Mouse (Mus musculus): Measurements from ENCODE around the gene Armc12.

DNA sequence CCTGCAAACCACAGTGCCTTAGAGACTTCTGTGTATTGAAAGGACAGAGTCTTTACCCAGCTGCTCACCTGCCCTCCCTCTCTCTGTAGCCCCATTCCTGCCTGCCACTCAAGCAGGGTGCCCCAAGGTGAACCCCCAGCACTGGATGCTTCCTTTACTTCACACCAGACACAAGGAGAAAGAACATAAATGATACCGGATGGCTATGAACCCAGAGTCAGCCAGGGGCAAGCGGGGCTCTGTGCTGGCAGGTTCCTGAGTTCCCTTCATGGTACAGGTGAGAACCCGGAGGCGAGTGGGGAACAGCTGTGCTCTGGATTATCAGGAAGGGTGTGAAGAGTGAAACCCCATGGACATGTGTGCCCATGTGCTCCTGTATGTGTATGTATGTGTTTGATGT lies 25.0 kb upstream of the Armc12 start:
- no peak for TF ChIP-seq CEBPB (IDR thresholded peaks at IDR 0.05; ENCODE audit: low read depth)
- no peak for TF ChIP-seq USF1 (IDR thresholded peaks at IDR 0.05; ENCODE audit: low read depth)
- TF ChIP-seq CTCF (IDR thresholded peaks at IDR 0.05; ENCODE audit: control insufficient read depth, insufficient read depth, insufficient read length): no peak
- TF ChIP-seq MAX (IDR thresholded peaks at IDR 0.05): no peak
- no peak for TF ChIP-seq MYOG (IDR thresholded peaks at IDR 0.05; ENCODE audit: control insufficient read depth, extremely low read depth, insufficient read length)
- no peak for TF ChIP-seq MYOD1 (IDR thresholded peaks at IDR 0.05; ENCODE audit: control insufficient read depth, insufficient read length, low read depth)

Data from C2C12 (cell line).